8 mouse cellular contexts compared by ENCODE assay signal in genomic region chr10:76346589-76346988, GRCm38 (mm10). TPM values are rescaled to one million over a fixed set of nuclear protein-coding genes. Genes with fewer than 3 reads are reported as not detected.
DNase-seq lines count a peak whose midpoint lies in the region; ATAC-seq and TF ChIP-seq lines count a peak whose summit lies in the region.

No protein-coding gene starts in this region.

- H3K9ac ChIP-seq in hindbrain, embryonic 14.5 days: no peak overlapping the region
- H3K9ac ChIP-seq in limb, embryonic 14.5 days (ENCODE audit: low read depth, low read length, severe bottlenecking): no peak overlapping the region
- no peak overlapping the region for H3K9ac ChIP-seq in midbrain, embryonic 13.5 days (replicated peaks)
- no peak overlapping the region for H3K9ac ChIP-seq in stomach, postnatal 0 days (ENCODE audit: low read length)

- peaks cover 17% of the 10 kb centered on the region for H3K4me1 ChIP-seq in hindbrain, embryonic 14.5 days (replicated peaks; ENCODE audit: control insufficient read depth, insufficient read depth, low read length)
- H3K4me1 ChIP-seq in limb, embryonic 14.5 days (ENCODE audit: control insufficient read depth, insufficient read depth, low read length): peaks cover 23% of the 10 kb centered on the region
- H3K4me1 ChIP-seq in midbrain, embryonic 13.5 days (replicated peaks): peaks cover 25% of the 10 kb centered on the region
- H3K4me1 ChIP-seq in stomach, postnatal 0 days (replicated peaks; ENCODE audit: control insufficient read depth, insufficient read depth): no peaks in the 10 kb centered on the region

- WGBS in hindbrain, embryonic 14.5 days: 8% methylated on average over 4 of the region's 4 CpGs
- WGBS in limb, embryonic 14.5 days: 8% methylated on average over 4 of the region's 4 CpGs
- 15% methylated on average over 4 of the region's 4 CpGs for WGBS in midbrain, embryonic 13.5 days
- WGBS in stomach, postnatal 0 days: 7% methylated on average over 4 of the region's 4 CpGs

- DNase-seq in layer of hippocampus, adult 8-10 months (ENCODE audit: low spot score in 2 of 2): peak; percentile 37 to 49
- DNase-seq in layer of hippocampus, adult 9-10 months (ENCODE audit: low spot score): no peak
- DNase-seq in adrenal gland, adult 8-10 months: peak; percentile 25
- DNase-seq in embryo, embryonic 9.5 days (ENCODE audit: extremely low spot score): peak; percentile 55
- DNase-seq in hindbrain, embryonic 14.5 days (ENCODE audit: low spot score): peak; percentile 51
- DNase-seq in limb, embryonic 14.5 days (ENCODE audit: low spot score): peak; percentile 26
- peak; percentile 86 for DNase-seq in stomach, postnatal 0 days (ENCODE audit: low spot score)

- no peak overlapping the region for H3K27ac ChIP-seq in hindbrain, embryonic 14.5 days
- H3K27ac ChIP-seq in limb, embryonic 14.5 days (replicated peaks; ENCODE audit: low read depth, low read length): no peak overlapping the region
- H3K27ac ChIP-seq in midbrain, embryonic 13.5 days: no peak overlapping the region
- H3K27ac ChIP-seq in stomach, postnatal 0 days (replicated peaks): no peak overlapping the region

- TF ChIP-seq CTCF in stomach, postnatal 0 days (IDR thresholded peaks at IDR 0.05; ENCODE audit: low read depth): peak; percentile 76

- no peak for TF ChIP-seq EP300 in stomach, postnatal 0 days (optimal IDR thresholded peaks at IDR 0.05)

- H3K9me3 ChIP-seq in hindbrain, embryonic 14.5 days (ENCODE audit: control insufficient read depth, low read length): no peaks in the 10 kb centered on the region
- no peaks in the 10 kb centered on the region for H3K9me3 ChIP-seq in limb, embryonic 14.5 days (ENCODE audit: control insufficient read depth, low read length)
- no peaks in the 10 kb centered on the region for H3K9me3 ChIP-seq in midbrain, embryonic 13.5 days
- H3K9me3 ChIP-seq in stomach, postnatal 0 days (ENCODE audit: control insufficient read depth, low read length): no peaks in the 10 kb centered on the region

- H3K4me2 ChIP-seq in hindbrain, embryonic 14.5 days (replicated peaks): peak overlapping the region; percentile 82; the same call in 1 of the 2 replicates
- peak overlapping the region; percentile 70 for H3K4me2 ChIP-seq in limb, embryonic 14.5 days (replicated peaks; ENCODE audit: low read depth, low read length, severe bottlenecking)
- peak overlapping the region; percentile 67; the same call in 1 of the 2 replicates for H3K4me2 ChIP-seq in midbrain, embryonic 13.5 days (replicated peaks)
- peak overlapping the region; percentile 86 for H3K4me2 ChIP-seq in stomach, postnatal 0 days (replicated peaks; ENCODE audit: low read depth)

- peaks cover 12% of the 10 kb centered on the region; the same call in 1 of the 2 replicates for H3K36me3 ChIP-seq in hindbrain, embryonic 14.5 days (replicated peaks; ENCODE audit: control insufficient read depth, insufficient read depth)
- peaks cover 14% of the 10 kb centered on the region for H3K36me3 ChIP-seq in limb, embryonic 14.5 days (ENCODE audit: control insufficient read depth, insufficient read depth, low read length)
- peaks cover 21% of the 10 kb centered on the region for H3K36me3 ChIP-seq in midbrain, embryonic 13.5 days
- peaks cover 9% of the 10 kb centered on the region for H3K36me3 ChIP-seq in stomach, postnatal 0 days (ENCODE audit: control insufficient read depth, insufficient read depth, low read length)

- no peak for ATAC-seq in hindbrain, embryonic 14.5 days (ENCODE audit: low FRiP score)
- ATAC-seq in limb, embryonic 14.5 days (ENCODE audit: low FRiP score, low read depth): no peak
- ATAC-seq in midbrain, embryonic 13.5 days: no peak
- ATAC-seq in stomach, postnatal 0 days (ENCODE audit: low FRiP score, low TSS enrichment): 0 out of 2 replicates have a peak, but pooled peaks have one; percentile 48

- H3K27me3 ChIP-seq in hindbrain, embryonic 14.5 days (ENCODE audit: control insufficient read depth, insufficient read depth, low read length): no peaks in the 10 kb centered on the region
- H3K27me3 ChIP-seq in limb, embryonic 14.5 days (ENCODE audit: control insufficient read depth, insufficient read depth, low read length): no peaks in the 10 kb centered on the region
- H3K27me3 ChIP-seq in midbrain, embryonic 13.5 days: 0 out of 2 replicates have a peak, but pooled peaks cover 4% of the 10 kb centered on the region
- H3K27me3 ChIP-seq in stomach, postnatal 0 days (ENCODE audit: control insufficient read depth, insufficient read depth, low read length): no peaks in the 10 kb centered on the region

- no peak for TF ChIP-seq POLR2A in limb, embryonic 14.5 days (IDR thresholded peaks at IDR 0.05; ENCODE audit: borderline replicate concordance, extremely low read depth, insufficient read depth, insufficient read length)

- no peak overlapping the region for H3K4me3 ChIP-seq in hindbrain, embryonic 14.5 days (replicated peaks; ENCODE audit: low read length)
- peak overlapping the region; percentile 90 for H3K4me3 ChIP-seq in limb, embryonic 14.5 days (replicated peaks; ENCODE audit: low read length)
- H3K4me3 ChIP-seq in midbrain, embryonic 13.5 days (replicated peaks): no peak overlapping the region
- peak overlapping the region; percentile 95; the same call in 1 of the 2 replicates for H3K4me3 ChIP-seq in stomach, postnatal 0 days (ENCODE audit: low read depth, low read length)

RNA-seq across cellular contexts. Expression of gene Dip2a, which starts 1.5 kb away (rescaled TPM):
- 10 to 100 TPM; 61.0 to 72.9 (median 64.9) TPM for total RNA-seq in layer of hippocampus, adult 8-10 months (2022)
- 10 to 100 TPM; 23.2 to 41.3 (median 31.9) TPM for total RNA-seq in adrenal gland, adult 8-10 months (2022)
- polyA plus RNA-seq in hindbrain, embryonic 14.5 days (2014; fragmentation: Nextera tagmentation; extraction: Ambion mirVana): 11.3 and 12.1 TPM in 2 replicates
- 32.2 and 37.1 TPM in 2 replicates for polyA plus RNA-seq in limb, embryonic 14.5 days (2012; rRNA removed)
- 8.3 TPM in 2 replicates for polyA plus RNA-seq in limb, embryonic 14.5 days (2014; fragmentation: Nextera tagmentation; extraction: Ambion mirVana)
- 14.4 and 14.6 TPM in 2 replicates for polyA plus RNA-seq in midbrain, embryonic 13.5 days (2015; fragmentation: Nextera tagmentation; extraction: Ambion mirVana)
- polyA plus RNA-seq in stomach, postnatal 0 days (2015; fragmentation: Nextera tagmentation; extraction: Ambion mirVana): 4.0 and 4.5 TPM in 2 replicates

Comparison
In these comparisons a context has a peak if more than half of its experiments do, and no peak if none do; other contexts are left out.
1. H3K4me3 ChIP-seq: peak in limb, embryonic 14.5 days (single experiment) and stomach, postnatal 0 days (single experiment); none in hindbrain, embryonic 14.5 days (single experiment) and midbrain, embryonic 13.5 days (single experiment).
2. Peak in every context shown above with its lines, with median percentiles within 50 percentile points of each other: H3K4me2 ChIP-seq.